Mouse (Mus musculus) brain, adult 2 months (tissue): ENCODE measurements around the gene Nat8.
"Not testable (repeated sequence)": the region's sequence is repeated elsewhere in the genome, so short reads cannot be mapped to it uniquely, and the experiment has no call there.

Experiments used
- DNase-seq: peaks from one replicate; pipeline ENCODE4 v3.0.0; 2011; ENCODE audit warnings: low read depth, low spot score

The Nat8 gene

DNA sequence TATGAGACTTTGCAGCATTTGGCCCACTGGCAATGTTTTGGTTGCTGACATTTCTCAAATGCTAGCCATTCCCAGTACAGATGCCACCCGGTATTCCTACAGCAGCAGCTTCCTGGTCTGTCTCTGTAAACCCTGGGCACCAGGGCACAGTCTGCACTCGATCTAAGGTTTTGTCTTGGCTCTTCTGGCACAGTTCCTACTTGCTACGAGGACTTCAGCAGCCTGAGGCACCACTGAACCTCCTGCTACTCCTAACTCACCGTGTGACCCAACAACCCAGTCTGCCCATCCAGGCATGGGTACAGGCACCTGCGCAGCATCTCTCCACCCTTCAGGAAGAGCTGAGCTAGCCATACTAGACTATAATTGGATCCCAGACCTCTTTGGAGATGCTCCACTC, 4.2 kb upstream of the Nat8 start:
- DNase-seq = not testable (repeated sequence)

- not testable (repeated sequence) for DNase-seq
Observed at GRCm38 (mm10) chr6:85835104-85835503, 3.2 kb upstream of the Nat8 start.

DNA sequence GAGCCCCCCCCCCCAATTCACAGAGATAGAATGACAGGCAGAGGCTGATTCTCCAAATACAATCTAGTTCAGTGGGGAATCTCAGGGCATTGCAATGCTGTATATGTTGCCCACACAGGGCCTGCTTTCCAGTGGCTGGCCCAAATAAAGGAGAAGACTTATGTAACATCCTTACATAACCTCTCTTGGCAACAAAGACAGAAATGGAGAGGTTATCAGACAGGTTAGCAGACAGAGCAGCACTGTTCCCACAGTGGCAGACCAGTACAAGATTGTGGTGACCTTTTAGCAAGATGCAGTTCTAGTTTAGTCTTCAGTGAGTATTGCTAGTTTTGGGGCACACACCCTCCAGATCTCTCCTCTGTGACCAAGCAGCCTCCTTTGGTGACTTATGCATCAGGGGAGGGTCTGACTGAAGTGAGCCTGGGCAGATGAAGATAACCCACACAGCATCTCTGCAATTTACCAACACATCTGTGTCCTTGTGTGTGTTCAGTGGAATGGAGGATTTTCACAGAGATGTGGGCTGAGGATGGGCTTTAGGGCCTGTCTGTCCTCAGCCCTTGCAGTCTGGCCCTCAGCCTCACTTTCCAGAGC, 2.7 kb upstream of the Nat8 start:
- DNase-seq = peak; percentile 46

DNA sequence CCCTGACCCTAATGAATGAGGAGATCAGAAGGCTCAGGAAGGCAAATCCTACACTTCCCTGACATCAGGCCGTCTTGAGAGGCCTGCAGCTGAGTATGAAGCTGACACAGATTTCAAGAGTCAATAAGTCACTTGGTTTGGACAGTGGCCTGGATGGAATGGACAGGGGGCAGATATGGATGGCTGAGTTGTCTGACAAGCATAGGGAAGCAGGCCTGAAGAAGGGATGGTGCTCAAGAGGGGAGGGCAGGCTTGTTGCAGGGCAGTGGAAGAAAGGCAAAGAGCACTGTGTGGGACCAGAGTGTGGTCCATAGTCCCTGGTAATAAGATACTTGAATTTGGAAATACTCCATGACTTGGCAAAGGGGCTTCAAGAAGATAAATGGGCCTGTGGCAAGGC, 2.4 kb downstream of the Nat8 start:
- no peak for DNase-seq

GRCm38 (mm10) chr6:85825886-85826285, 6.0 kb downstream of the Nat8 start:
- no peak for DNase-seq

- no peak for DNase-seq
Observed at GRCm38 (mm10) chr6:85823382-85824090, 8.3 kb downstream of the Nat8 start.

DNA sequence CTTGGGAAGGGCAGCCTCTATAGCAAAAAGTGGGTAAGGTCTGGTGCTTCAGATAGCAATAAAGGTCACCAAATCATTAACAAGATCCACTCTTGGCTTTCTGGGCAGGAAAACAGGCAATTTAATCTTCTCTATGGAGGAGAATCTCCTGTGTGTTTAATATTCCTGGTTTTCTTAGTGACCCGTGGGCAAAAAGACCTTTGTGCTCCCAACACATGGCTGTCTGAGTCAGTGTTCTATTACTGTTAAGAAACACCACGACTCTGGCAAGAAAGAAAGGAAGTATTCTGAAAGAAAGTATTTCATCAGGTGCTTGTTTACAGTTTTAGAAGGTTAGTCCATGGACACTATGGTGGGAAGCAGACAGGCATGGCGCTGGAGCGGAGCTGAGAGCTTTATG, 9.6 kb downstream of the Nat8 start:
- DNase-seq = no peak

DNA sequence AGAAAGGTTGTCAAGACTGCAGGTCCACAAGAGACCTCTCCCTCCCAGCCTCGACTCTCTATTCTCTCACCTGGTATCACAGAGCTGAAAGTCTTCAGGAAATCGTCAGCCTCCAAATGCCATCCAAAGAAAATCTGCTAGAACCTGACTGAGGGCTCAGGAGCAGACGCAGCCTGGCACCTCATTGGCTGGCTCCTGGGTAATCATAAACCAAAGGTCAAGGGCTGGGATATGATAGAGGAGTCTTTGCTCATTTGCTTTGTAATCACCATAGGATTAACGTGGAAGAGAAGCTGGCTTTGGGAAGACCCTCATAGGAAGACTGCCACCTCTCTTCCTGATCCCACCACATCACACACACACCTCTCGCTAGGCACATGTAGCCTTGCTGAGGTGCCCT, 11.0 kb downstream of the Nat8 start, which contains the start of the genes Nat8f6 and Nat8f5:
Gene Nat8f6, minus strand, starts transcription at position 118 of the 400 bp plus-strand sequence.
Gene Nat8f5, minus strand, starts transcription at position 136 of the 400 bp plus-strand sequence.
- DNase-seq = no peak

GRCm38 (mm10) chr6:85818338-85818737, 13.5 kb downstream of the Nat8 start:
- DNase-seq = no peak

DNA sequence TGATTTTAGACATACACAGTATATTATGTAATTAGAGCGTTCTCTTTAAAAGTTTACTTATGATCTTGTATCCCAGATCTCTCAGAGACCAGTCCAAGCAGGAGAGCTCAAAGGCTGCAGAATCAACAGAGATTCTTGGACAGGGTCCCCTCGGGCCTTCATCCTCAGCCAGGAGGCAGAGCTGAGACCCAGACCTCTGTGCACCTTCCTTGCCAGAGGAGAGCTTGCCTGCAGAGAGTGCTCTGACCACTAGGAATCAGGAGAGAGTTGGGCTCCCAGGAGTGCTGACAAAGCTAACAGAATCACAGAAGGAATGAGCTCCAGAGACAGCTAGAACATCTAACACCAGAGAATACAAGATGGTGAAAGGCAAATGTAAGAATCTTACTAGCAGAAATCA, 18.5 kb downstream of the Nat8 start:
- no peak for DNase-seq

GRCm38 (mm10) chr6:85810942-85811537, 20.8 kb downstream of the Nat8 start:
- peak; percentile 15 for DNase-seq

- DNase-seq = not testable (repeated sequence)
Observed at GRCm38 (mm10) chr6:85810514-85810913, 21.4 kb downstream of the Nat8 start.

DNA sequence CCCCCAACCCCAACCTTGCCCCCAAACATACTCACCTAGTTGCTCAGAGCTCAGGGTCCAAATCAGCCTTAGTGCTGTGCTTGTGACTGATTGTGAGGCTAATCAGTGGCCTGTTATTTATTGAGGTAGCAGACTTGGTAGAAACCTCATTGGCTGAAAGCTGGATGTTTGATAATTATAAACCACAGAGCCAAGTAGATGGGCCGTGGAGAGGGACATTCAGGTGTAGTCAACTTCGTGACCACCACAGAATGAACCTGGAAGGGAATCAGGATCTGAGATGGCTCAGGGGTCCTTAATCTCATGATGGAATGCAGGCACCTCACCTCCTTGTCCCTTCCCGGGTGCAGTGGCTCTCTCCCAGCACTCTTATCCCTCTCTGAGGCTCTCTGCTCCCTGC, 22.1 kb downstream of the Nat8 start:
- DNase-seq = not testable (repeated sequence)

- DNase-seq = not testable (repeated sequence)
Observed at GRCm38 (mm10) chr6:85803180-85803579, 28.7 kb downstream of the Nat8 start.
